Mouse (Mus musculus) heart, adult 18-20 months (tissue): Measurements from ENCODE around the gene Ntrk2. TPM values are rescaled to one million over a fixed set of nuclear protein-coding genes. Genes with fewer than 3 reads are reported as not detected.

Source experiments
- DNase-seq, 2 experiments: peaks; one replicate each; pipeline ENCODE4 v3.0.0; 2021 to 2022; ENCODE audit warnings: mixed read lengths in 1 of 2
- long read RNA-seq, 2 experiments: library from polyadenylated mRNA; stranded (forward); transcript quantifications; one replicate each; pipeline ENCODE4 v2.0.0; 2021
- total RNA-seq, 2 experiments: library from RNA; stranded (reverse); gene quantifications; 2 replicates each; pipeline ENCODE4 v1.2.3; 2021

Ntrk2 gene
- 1 to 10 TPM; 1.2 to 4.8 TPM for total RNA-seq
- long read RNA-seq, experiment 1, full-length matches to known transcripts: 1 of 1 reads
- long read RNA-seq, experiment 1, partial matches to known transcripts: 0 of 1 reads
- long read RNA-seq, experiment 1, other reads (novel, unspliced or antisense): 0 of 1 reads
- long read RNA-seq, experiment 2, partial matches to known transcripts: 1 of 1 reads
- long read RNA-seq, experiment 2, other reads (novel, unspliced or antisense): 0 of 1 reads

GRCm38 (mm10) chr13:58806397-58806892, at the start of gene Ntrk2:
TSS of gene Ntrk2 (plus strand) at chr13:58806569.
- peak; percentile 74 to 86 for DNase-seq

- no peak for DNase-seq
Observed at GRCm38 (mm10) chr13:58761003-58761630, 45.3 kb upstream of the Ntrk2 start.

- DNase-seq: no peak
Observed at GRCm38 (mm10) chr13:58768258-58768657, 38.1 kb upstream of the Ntrk2 start.

DNA sequence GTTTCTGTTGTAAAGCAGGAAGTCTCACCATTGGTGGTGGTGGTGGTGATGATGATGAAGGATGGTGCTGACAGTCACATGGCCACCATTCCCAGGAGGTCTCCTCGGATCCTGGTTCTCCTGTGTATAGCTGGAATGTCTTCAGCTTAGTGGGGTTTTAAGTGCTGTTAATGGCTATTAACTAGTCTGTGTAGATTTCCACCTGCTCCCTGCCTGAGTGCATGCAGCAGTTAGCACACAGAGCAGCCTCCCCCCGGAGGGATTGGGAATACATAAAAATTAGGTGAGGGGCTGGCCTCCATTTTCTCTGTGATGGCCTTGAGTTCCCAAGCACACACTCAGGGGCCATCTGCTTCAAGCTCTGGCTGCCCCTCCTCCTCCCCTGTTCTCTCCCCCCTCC, 36.9 kb upstream of the Ntrk2 start:
- DNase-seq: no peak

DNA sequence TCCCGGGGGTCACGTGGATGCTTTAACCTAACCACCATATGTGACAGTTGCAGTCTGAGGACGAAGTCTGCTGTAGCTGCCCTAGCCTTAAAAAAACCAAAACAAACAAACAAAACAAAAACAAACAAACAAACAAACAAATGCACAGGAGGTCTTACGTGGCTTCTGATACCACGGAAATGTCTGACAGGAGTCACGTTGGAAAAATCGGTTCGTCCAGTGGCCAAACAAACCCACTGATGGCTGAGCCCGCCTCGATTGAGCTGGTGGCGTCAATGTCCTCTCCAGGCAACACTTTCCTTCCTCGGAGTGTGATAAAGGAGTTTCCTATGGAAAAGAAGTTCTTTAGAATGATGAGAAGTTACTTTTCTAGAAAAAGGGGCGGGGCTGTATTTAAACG, 27.1 kb upstream of the Ntrk2 start:
- no peak for DNase-seq

- no peak for DNase-seq
Observed at GRCm38 (mm10) chr13:58786476-58786875, 19.9 kb upstream of the Ntrk2 start.

DNA sequence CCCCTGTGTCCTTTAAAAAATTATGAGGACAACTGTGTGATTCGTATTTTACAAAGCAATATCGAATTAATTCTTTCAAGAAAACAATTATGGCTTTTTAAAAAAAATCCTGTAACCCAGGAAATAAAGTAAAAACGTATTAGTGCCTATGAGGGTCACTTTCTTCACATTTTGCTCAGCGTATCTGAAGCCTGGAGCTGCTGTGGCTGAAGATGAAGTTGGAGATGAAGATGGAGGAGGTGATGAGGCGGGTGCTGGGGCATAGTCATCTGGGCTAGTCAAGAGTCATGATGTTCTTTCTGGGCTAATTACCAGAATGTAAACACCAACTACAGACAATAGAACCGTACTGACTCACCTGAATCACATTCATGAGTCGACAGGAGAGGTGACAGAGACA, 15.6 kb upstream of the Ntrk2 start:
- no peak for DNase-seq

- no peak for DNase-seq
Observed at GRCm38 (mm10) chr13:58797386-58797785, 9.0 kb upstream of the Ntrk2 start.

- no peak for DNase-seq
Observed at GRCm38 (mm10) chr13:58801291-58801690, 5.1 kb upstream of the Ntrk2 start.

GRCm38 (mm10) chr13:58803882-58804281, 2.5 kb upstream of the Ntrk2 start:
- no peak for DNase-seq

GRCm38 (mm10) chr13:58805833-58806232, 536 bp upstream of the Ntrk2 start:
- no peak for DNase-seq

- no peak for DNase-seq
Observed at GRCm38 (mm10) chr13:58806896-58807628, 693 bp downstream of the Ntrk2 start.

- DNase-seq: peak; percentile 4 to 12
Observed at GRCm38 (mm10) chr13:58807629-58808363, 1.4 kb downstream of the Ntrk2 start.

- peak; percentile 20 to 23 for DNase-seq
Observed at GRCm38 (mm10) chr13:58808381-58808821, 2.0 kb downstream of the Ntrk2 start.

GRCm38 (mm10) chr13:58809930-58810329, 3.6 kb downstream of the Ntrk2 start:
- DNase-seq: no peak

GRCm38 (mm10) chr13:58824752-58825151, 18.4 kb downstream of the Ntrk2 start:
- no peak for DNase-seq

GRCm38 (mm10) chr13:58826356-58827197, 20.2 kb downstream of the Ntrk2 start:
- DNase-seq: no peak

GRCm38 (mm10) chr13:58831999-58832398, 25.6 kb downstream of the Ntrk2 start:
- DNase-seq: peak in 1 of 2 experiments; percentile 18

GRCm38 (mm10) chr13:58834726-58835125, 28.4 kb downstream of the Ntrk2 start:
- DNase-seq: peak; percentile 21 to 40

- no peak for DNase-seq
Observed at GRCm38 (mm10) chr13:58836891-58837290, 30.5 kb downstream of the Ntrk2 start.

DNA sequence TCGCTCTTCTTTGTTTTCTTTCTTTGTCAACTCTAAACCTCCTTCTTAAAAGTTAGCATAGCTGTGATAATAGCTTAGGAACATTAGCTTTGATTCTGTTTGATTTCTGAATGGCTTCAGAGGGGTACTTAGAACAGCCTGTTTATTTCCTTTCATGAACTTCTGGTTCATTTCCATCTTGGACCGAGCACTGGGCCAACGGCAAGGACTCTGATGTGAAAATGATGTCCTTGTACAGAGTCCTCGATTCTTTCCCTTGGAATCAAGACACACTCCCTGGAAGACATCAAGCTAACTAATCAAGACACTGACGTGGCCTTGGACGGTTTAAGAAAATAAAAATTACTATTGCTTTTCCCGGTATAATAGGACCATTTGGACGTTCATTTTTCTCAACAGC, 31.7 kb downstream of the Ntrk2 start:
- peak; percentile 40 to 59 for DNase-seq
